Mouse (Mus musculus) liver, adult 2 months (tissue): ENCODE data around the gene Fam173b.

Experiments used
- CTCF ChIP-seq: fragments of 200-500 bp; IDR thresholded peaks from 2 replicates; pipeline ENCODE4 v1.5.1; 2011; ENCODE audit warnings: low read depth, low read length, control low read depth
- POLR2A ChIP-seq: fragments of 200-500 bp; IDR thresholded peaks from 2 replicates; pipeline ENCODE4 v1.6.1; 2011; ENCODE audit warnings: low read length, control low read depth; ENCODE audit not compliant: insufficient read depth; ENCODE audit errors: extremely low read depth

- TF ChIP-seq POLR2A (no peak), CTCF (no peak)
These were observed 15.6 kb upstream of the Fam173b start for GRCm38 (mm10) chr15:31586088-31586487.
